Mouse (Mus musculus) midbrain, embryonic 10.5 days (tissue): ENCODE data around the gene Lhx4. TPM values are rescaled to one million over a fixed set of nuclear protein-coding genes. Genes with fewer than 3 reads are reported as not detected.
A peak's percentile ranks its signal among the peaks of the same experiment; 100 is the strongest.

Source experiments
- DNase-seq: peaks from one replicate; pipeline ENCODE4 v3.0.0-alpha.2; 2017; ENCODE audit warnings: low spot score
- H3K27ac ChIP-seq: fragments of 300-500 bp; sonication (generic); replicated peaks from 2 replicates; pipeline ENCODE4 v1.5.1; 2016; ENCODE audit warnings: mild to moderate bottlenecking
- H3K27me3 ChIP-seq: fragments of 300-500 bp; sonication (generic); 2 replicates; pipeline ENCODE4 v1.6.1; 2016; ENCODE audit warnings: low read depth, mild to moderate bottlenecking; ENCODE audit not compliant: poor library complexity, severe bottlenecking
- H3K36me3 ChIP-seq: fragments of 300-500 bp; sonication (generic); 2 replicates; pipeline ENCODE4 v1.6.1; 2016; ENCODE audit warnings: mild to moderate bottlenecking, moderate library complexity
- H3K4me1 ChIP-seq: fragments of 300-500 bp; sonication (generic); 2 replicates; pipeline ENCODE4 v1.6.1; 2016
- H3K4me3 ChIP-seq: fragments of 300-500 bp; sonication (generic); 2 replicates; pipeline ENCODE4 v1.5.1; 2016; ENCODE audit warnings: mild to moderate bottlenecking, moderate library complexity
- H3K9me3 ChIP-seq: fragments of 300-500 bp; sonication (generic); replicated peaks from 2 replicates; pipeline ENCODE4 v1.6.1; 2016; ENCODE audit warnings: mild to moderate bottlenecking
- WGBS: fragments of 180-500 bp; shearing (Covaris S2); methylation state at CpG from one replicate; pipeline ENCODE4 v1.1.7; 2016; 5-methylcytosine and 5-hydroxymethylcytosine counted together
- polyA plus RNA-seq: library from polyadenylated mRNA; unstranded; fragments of >200 nt; fragmentation: Nextera tagmentation; extraction: Ambion mirVana; gene quantifications from 2 replicates; pipeline ENCODE4 v1.2.1, GENCODE M21; 2016

Lhx4 gene
- polyA plus RNA-seq, 1 experiment from 2014 or later = 2.2 TPM

GRCm38 (mm10) chr1:155720006-155720405, 31.5 kb downstream of the Lhx4 start:
- H3K27me3 ChIP-seq = peaks cover 78% of the 10 kb centered on the region
- H3K27ac ChIP-seq = no peak overlapping the region
- H3K9me3 ChIP-seq = no peaks in the 10 kb centered on the region
- no peaks in the 10 kb centered on the region for H3K36me3 ChIP-seq
- H3K4me3 ChIP-seq = no peak overlapping the region
- DNase-seq = no peak
- peaks cover 19% of the 10 kb centered on the region for H3K4me1 ChIP-seq
- 62% methylated on average over 5 of the region's 5 CpGs for WGBS

- no peak for DNase-seq
Measured at GRCm38 (mm10) chr1:155718851-155719250, 32.6 kb downstream of the Lhx4 start.

DNA sequence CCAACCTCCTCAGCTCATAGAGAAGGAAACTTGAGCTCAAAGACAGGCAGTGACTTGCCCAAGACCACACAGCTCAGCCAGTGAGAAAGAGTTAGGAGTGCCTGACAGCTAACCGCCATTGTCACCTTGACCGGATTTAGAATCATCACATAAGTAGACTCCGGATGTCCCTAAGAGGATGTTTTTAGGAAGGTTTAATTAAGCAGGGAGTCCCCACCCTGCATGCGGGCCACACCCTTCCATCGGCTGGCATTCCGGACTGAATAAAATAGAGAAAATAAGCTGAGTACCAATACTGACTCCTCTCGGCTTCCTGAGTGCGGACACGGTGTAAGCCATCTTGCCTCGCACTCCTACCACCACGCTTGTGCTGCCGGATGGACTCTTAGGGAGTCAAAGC, 34.2 kb downstream of the Lhx4 start:
- Histone ChIP-seq H3K4me3 (no peak overlapping the region), H3K27me3 (peaks cover 61% of the 10 kb centered on the region), H3K4me1 (peaks cover 11% of the 10 kb centered on the region), H3K27ac (no peak overlapping the region), H3K36me3 (no peaks in the 10 kb centered on the region), H3K9me3 (no peaks in the 10 kb centered on the region)
- no peak for DNase-seq
- WGBS = 95% methylated on average over 12 of the region's 12 CpGs

More at GRCm38 (mm10) chr1:155718851-155719250, 32.6 kb downstream of the Lhx4 start:
- 92% methylated on average over 3 of the region's 3 CpGs for WGBS
- Histone ChIP-seq H3K27ac (no peak overlapping the region), H3K9me3 (no peaks in the 10 kb centered on the region), H3K36me3 (no peaks in the 10 kb centered on the region), H3K4me1 (peaks cover 18% of the 10 kb centered on the region), H3K27me3 (peaks cover 75% of the 10 kb centered on the region), H3K4me3 (no peak overlapping the region)

DNA sequence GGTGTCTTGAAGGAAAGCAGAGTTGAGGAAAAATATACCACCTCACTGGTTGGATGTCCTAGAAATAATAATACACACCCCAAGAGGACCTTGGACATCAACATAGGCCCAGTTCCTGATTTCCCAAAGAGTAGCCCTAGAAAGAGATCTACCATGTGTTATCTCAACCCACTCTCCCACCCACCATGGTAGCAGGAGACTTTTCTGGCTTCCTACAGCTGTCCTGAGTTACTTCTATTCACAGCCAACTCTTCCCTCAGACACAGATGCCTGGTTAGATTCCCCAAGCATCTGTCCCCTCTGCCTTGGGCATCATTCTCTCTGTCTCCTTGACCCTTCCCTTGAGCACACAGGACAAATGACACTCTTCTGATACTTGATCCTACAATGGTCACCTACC, 36.1 kb downstream of the Lhx4 start:
- H3K27me3 ChIP-seq = peaks cover 51% of the 10 kb centered on the region
- H3K27ac ChIP-seq = no peak overlapping the region
- DNase-seq = no peak
- H3K36me3 ChIP-seq = no peaks in the 10 kb centered on the region
- no peaks in the 10 kb centered on the region for H3K9me3 ChIP-seq
- H3K4me1 ChIP-seq = peaks cover 9% of the 10 kb centered on the region
- H3K4me3 ChIP-seq = no peak overlapping the region

DNA sequence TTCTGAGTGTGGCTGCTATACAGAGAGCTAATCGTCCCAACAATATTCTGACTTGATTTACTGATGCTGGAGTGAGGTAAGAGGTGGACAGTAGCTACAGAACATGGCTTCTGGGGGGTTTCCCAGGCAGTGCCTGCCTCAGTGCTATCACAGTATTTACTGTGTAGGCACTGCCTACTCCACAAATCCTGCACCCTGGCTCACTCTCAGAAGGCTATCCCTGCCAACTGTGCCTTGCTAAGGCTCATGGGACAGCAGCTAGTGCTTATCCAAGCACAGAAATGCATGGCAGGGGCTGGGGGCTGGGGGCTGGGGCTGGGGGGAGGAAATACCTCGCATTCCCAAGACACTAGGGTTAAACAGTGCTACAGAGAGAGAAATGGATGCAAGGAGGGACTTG, 38.2 kb downstream of the Lhx4 start:
- 71% methylated on average over 2 of the region's 2 CpGs for WGBS
- H3K27ac ChIP-seq = no peak overlapping the region

DNA sequence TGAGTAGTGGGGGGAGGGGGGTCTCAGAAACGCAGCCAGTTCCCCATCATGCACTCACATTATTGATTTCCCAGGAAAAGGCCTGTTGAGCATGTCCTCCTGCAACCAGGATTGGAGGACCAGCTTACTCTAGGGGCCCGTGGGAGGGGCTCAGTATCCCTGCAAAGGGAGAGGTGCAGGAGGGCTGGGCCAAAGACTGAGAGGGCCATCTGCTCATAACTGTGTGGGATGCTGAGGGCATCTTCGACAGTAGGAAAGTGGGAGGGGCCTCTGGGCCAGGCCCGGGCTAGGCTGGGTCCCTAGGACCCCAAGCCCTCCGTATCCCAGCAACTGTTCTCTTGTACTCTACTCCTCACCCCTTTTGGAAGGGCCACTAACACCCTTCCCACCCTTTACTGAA, 47.3 kb downstream of the Lhx4 start:
- peaks cover 15% of the 10 kb centered on the region for H3K4me1 ChIP-seq
- no peak overlapping the region for H3K4me3 ChIP-seq
- no peaks in the 10 kb centered on the region for H3K36me3 ChIP-seq
- no peaks in the 10 kb centered on the region for H3K27me3 ChIP-seq
- no peak for DNase-seq
- H3K27ac ChIP-seq = peak overlapping the region; percentile 28; the same call in 1 of the 2 replicates
- no peaks in the 10 kb centered on the region for H3K9me3 ChIP-seq
- WGBS = 66% methylated on average over 5 of the region's 5 CpGs

More for the DNA sequence above, 38.2 kb downstream of the Lhx4 start:
- DNase-seq = no peak
- Histone ChIP-seq H3K4me3 (no peak overlapping the region), H3K36me3 (no peaks in the 10 kb centered on the region), H3K9me3 (no peaks in the 10 kb centered on the region), H3K4me1 (peaks cover 6% of the 10 kb centered on the region), H3K27me3 (peaks cover 41% of the 10 kb centered on the region; the same call in 1 of the 2 replicates)

DNA sequence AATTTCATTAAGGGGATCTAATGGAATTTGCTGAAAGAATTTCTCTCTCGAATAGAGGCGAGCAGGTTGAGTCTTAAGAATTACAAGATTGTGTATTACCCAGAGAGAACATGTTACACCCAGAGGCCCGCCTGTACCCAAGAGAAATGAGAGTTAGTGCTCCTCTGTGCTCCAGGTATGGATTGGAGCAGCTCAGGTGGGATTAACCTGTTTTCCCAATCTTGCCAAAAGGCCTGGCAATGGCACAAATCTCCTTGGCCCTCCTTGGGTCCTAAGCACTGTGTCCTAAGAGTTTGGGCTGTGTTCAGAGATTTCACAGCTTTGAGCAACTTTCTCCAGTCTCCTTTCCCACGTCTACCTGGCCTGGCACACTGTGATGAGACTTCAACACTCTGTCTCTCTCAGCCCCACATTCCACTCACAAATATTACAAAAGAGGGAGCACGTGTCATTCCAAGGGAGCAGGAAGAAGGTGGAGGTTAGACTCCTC, 48.2 kb downstream of the Lhx4 start:
- Histone ChIP-seq H3K27ac (no peak overlapping the region), H3K9me3 (no peaks in the 10 kb centered on the region), H3K36me3 (no peaks in the 10 kb centered on the region), H3K4me1 (peaks cover 16% of the 10 kb centered on the region), H3K27me3 (no peaks in the 10 kb centered on the region), H3K4me3 (no peak overlapping the region)
- WGBS = 87% methylated on average over 5 of the region's 5 CpGs
- DNase-seq = no peak

- no peaks in the 10 kb centered on the region for H3K36me3 ChIP-seq
- no peaks in the 10 kb centered on the region for H3K9me3 ChIP-seq
- H3K4me3 ChIP-seq = no peak overlapping the region
- H3K4me1 ChIP-seq = peaks cover 17% of the 10 kb centered on the region
- DNase-seq = no peak
- H3K27me3 ChIP-seq = no peaks in the 10 kb centered on the region
- H3K27ac ChIP-seq = no peak overlapping the region
Measured at GRCm38 (mm10) chr1:155700886-155701285, 50.6 kb downstream of the Lhx4 start.

- no peak overlapping the region for H3K27ac ChIP-seq
- H3K27me3 ChIP-seq = no peaks in the 10 kb centered on the region
- no peaks in the 10 kb centered on the region for H3K9me3 ChIP-seq
- 75% methylated on average over 17 of the region's 17 CpGs for WGBS
- H3K4me3 ChIP-seq = no peak overlapping the region
- 0 out of 2 replicates have a peak, but pooled peaks cover 3% of the 10 kb centered on the region for H3K4me1 ChIP-seq
- no peak for DNase-seq
- no peaks in the 10 kb centered on the region for H3K36me3 ChIP-seq
Measured at GRCm38 (mm10) chr1:155698373-155699159, 52.9 kb downstream of the Lhx4 start.

DNA sequence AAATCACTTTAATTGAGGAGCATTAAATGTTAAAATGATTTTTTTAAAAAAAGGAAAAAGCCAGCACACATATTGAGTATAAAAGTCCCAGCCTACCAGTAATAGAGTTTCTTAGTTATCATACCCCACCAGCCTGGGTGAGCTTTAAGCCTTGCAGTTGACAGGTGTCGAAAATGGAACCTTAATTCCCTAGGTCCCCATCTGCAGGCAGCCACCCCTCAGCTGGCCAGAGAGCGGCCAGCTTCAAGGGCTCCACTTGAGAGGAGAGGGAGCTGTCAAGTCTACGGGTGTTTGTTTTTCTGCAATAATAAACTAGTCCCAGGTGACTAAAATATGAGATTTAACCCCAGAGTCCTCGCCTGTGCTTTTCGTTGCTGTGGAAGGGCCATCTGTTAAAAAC, 58.0 kb downstream of the Lhx4 start:
- Histone ChIP-seq H3K27ac (no peak overlapping the region), H3K4me1 (0 out of 2 replicates have a peak, but pooled peaks cover 3% of the 10 kb centered on the region), H3K4me3 (no peak overlapping the region), H3K27me3 (no peaks in the 10 kb centered on the region), H3K9me3 (no peaks in the 10 kb centered on the region), H3K36me3 (no peaks in the 10 kb centered on the region)
- no peak for DNase-seq
- WGBS = 81% methylated on average over 5 of the region's 5 CpGs

GRCm38 (mm10) chr1:155693026-155693425, 58.5 kb downstream of the Lhx4 start:
- Histone ChIP-seq H3K4me1 (no peaks in the 10 kb centered on the region), H3K27me3 (no peaks in the 10 kb centered on the region), H3K9me3 (no peaks in the 10 kb centered on the region), H3K4me3 (no peak overlapping the region), H3K36me3 (no peaks in the 10 kb centered on the region), H3K27ac (no peak overlapping the region)
- DNase-seq = no peak
- whole genome bisulfite sequencing = 93% methylated on average over 11 of the region's 11 CpGs

DNA sequence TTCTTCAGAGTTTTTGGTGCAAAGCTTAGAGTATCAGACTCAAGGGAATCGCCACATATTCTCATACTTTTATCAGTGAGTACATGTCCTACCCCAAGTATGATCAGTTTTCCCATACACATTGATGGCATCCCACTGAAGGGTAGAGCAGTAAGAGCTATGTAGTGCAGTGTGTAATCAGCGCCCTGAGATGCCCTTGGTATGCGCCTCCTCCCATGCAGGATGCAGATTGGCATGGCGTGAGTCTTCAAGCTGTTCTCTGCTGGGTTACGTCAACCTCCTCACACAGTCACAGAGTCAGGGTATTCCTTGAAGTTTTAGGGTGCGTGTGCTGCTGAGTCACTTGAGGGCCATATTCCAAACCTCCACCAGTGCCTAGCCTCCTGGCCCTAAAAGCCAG, 59.3 kb downstream of the Lhx4 start:
- H3K9me3 ChIP-seq = no peaks in the 10 kb centered on the region
- H3K4me3 ChIP-seq = no peak overlapping the region
- H3K27ac ChIP-seq = no peak overlapping the region
- H3K36me3 ChIP-seq = no peaks in the 10 kb centered on the region
- H3K4me1 ChIP-seq = no peaks in the 10 kb centered on the region
- DNase-seq = no peak
- H3K27me3 ChIP-seq = no peaks in the 10 kb centered on the region
- 94% methylated on average over 6 of the region's 6 CpGs for WGBS

DNA sequence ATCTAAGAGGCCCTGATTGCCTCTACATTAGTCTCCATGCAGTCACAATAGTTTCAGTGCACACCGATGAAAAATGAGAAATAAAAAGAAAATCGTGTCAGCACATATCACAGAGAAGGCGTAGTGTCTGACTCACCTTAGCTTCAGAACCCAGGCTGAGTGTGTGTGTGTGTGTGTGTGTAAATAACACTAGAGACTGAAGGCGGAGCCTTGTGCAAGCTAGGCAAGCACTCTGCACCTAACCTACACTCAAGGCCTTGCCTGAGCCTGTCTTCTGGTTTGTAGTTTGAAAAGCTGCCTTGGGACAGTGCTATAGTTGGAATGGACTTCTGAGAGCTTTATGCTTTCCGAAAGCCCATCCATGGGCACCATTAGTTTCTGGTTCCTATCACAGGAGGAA, 61.9 kb downstream of the Lhx4 start:
- no peak overlapping the region for H3K4me3 ChIP-seq
- H3K27me3 ChIP-seq = no peaks in the 10 kb centered on the region
- no peak for DNase-seq
- no peaks in the 10 kb centered on the region for H3K9me3 ChIP-seq
- WGBS = 96% methylated on average over 5 of the region's 5 CpGs
- H3K27ac ChIP-seq = no peak overlapping the region
- H3K36me3 ChIP-seq = no peaks in the 10 kb centered on the region
- H3K4me1 ChIP-seq = no peaks in the 10 kb centered on the region
